Mouse (Mus musculus): Measurements from ENCODE around the gene Ccn6.

GRCm38 (mm10) chr10:39161406-39161805 is 2.2 kb downstream of the Ccn6 start:
- no peak for TF ChIP-seq CTCF (IDR thresholded peaks at IDR 0.05; ENCODE audit: borderline replicate concordance, control insufficient read depth, extremely low read depth, insufficient read depth, low read length, poor library complexity)
- no peak for TF ChIP-seq POLR2A (IDR thresholded peaks at IDR 0.05; ENCODE audit: control insufficient read depth, extremely low read depth, insufficient read depth, low read length, poor library complexity)

Measured in thymus, adult 2 months (tissue).